Mouse (Mus musculus): ENCODE results near the gene Dok7. TPM values are rescaled to one million over a fixed set of nuclear protein-coding genes. Genes with fewer than 3 reads are reported as not detected.

Dok7 gene
- polyA plus RNA-seq, 1 experiment, result not detected

DNA sequence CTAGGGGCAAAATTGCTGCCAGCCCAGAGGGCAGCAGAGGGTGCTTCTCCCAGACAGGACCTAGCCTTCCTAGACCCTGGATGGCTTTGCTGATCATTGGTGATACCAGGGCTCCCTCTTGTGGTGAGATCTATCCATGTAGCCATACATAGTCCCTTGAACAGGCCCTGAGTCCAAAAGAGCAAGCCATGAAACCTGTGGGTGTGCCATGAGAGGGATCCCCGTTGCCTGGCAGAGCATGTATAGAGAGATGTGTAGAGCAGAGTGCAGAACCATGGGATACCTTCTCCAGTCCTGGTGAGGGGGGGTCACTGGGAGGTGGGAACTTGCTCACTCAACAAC lies 13.5 kb upstream of the Dok7 start:
- H3K9me3 ChIP-seq (ENCODE audit: control insufficient read depth, low read length), result no peaks in the 10 kb centered on the region
- peaks cover 23% of the 10 kb centered on the region for H3K4me1 ChIP-seq (ENCODE audit: control insufficient read depth)
- no peaks in the 10 kb centered on the region for H3K27me3 ChIP-seq (ENCODE audit: control insufficient read depth)

DNA sequence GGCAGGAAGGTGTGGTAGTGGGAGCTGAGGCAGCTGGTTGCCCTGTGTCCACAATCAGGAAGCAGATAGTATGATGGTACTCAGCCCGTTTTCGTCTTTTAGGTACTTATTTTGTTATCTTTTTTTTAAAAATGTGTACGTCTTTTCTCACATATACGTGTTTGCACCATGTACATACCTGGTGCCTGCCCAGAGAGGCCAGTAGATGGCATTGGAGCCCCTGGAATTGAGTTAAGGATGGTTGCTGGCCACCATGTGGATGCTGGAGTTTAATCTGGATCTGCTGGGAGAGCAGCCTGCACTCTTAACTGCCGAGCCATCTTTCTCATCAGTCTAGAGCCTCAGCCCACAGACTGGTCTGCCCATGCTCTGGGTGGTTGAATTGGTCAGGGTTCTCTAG lies 6.0 kb upstream of the Dok7 start:
- H3K4me3 ChIP-seq (replicated peaks), result no peak overlapping the region
- no peaks in the 10 kb centered on the region for H3K9me3 ChIP-seq (ENCODE audit: control insufficient read depth, low read length)
- peaks cover 2% of the 10 kb centered on the region; the same call in 1 of the 2 replicates for H3K36me3 ChIP-seq (ENCODE audit: control insufficient read depth)
- TF ChIP-seq TAL1 (IDR thresholded peaks at IDR 0.05; ENCODE audit: low read length) (no peak), GATA1 (IDR thresholded peaks at IDR 0.05; ENCODE audit: low read length) (no peak)
- peaks cover 35% of the 10 kb centered on the region for H3K27me3 ChIP-seq (ENCODE audit: control insufficient read depth)
- H3K4me1 ChIP-seq (ENCODE audit: control insufficient read depth), result no peaks in the 10 kb centered on the region

More for the DNA sequence above, 13.5 kb upstream of the Dok7 start:
- no peak for TF ChIP-seq TAL1 (IDR thresholded peaks at IDR 0.05; ENCODE audit: low read length)
- no peak for TF ChIP-seq GATA1 (IDR thresholded peaks at IDR 0.05; ENCODE audit: low read length)
- no peak overlapping the region for H3K4me3 ChIP-seq (replicated peaks)
- H3K36me3 ChIP-seq (ENCODE audit: control insufficient read depth), result peaks cover 8% of the 10 kb centered on the region; the same call in 1 of the 2 replicates

DNA sequence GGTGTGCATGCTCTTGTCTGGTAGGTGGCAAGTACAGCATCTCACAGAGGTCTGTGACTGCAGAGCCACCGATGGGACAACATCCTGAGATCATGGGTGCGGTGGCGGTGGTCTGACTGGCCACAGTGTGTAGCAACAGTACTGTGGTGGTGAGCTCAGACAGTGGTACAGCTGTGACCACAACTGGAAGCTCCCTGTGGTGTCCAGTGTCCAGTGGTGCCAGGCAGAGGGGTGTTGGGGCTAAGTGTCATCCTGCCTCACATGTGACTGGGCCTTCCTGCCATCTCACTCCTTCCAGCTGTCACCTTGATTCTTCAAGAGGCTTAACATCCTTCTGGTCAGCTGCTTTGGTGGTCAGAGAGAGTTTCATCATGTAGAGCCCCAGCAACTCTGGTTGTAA lies 1.9 kb upstream of the Dok7 start:
- Histone ChIP-seq H3K9me3 (ENCODE audit: control insufficient read depth, low read length) (no peaks in the 10 kb centered on the region), H3K4me3 (replicated peaks) (no peak overlapping the region), H3K36me3 (ENCODE audit: control insufficient read depth) (no peaks in the 10 kb centered on the region), H3K27me3 (ENCODE audit: control insufficient read depth) (peaks cover 71% of the 10 kb centered on the region), H3K4me1 (ENCODE audit: control insufficient read depth) (no peaks in the 10 kb centered on the region; the same call in 1 of the 2 replicates)
- no peak for TF ChIP-seq GATA1 (IDR thresholded peaks at IDR 0.05; ENCODE audit: low read length)
- TF ChIP-seq TAL1 (IDR thresholded peaks at IDR 0.05; ENCODE audit: low read length), result no peak

DNA sequence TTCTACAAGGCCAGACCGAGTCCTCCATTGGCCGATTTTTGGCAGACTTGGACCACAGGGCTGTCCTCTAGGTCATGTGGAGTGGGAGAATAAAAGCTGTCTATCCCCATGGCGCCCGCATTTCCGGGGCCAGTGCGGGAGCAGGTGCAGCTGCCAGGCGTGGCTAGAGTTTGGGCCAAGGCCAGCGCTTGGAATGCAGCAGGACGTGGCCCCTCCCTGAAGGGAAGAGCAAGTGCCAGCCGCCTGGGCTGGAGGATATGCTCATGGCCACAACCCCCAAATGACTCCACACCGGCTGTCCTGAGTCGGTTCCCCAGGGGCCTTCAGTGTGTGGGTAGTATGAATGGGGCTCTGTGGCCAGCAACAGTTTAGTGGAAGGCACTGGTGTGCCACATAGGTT lies 1.5 kb upstream of the Dok7 start:
- Histone ChIP-seq H3K4me3 (replicated peaks) (no peak overlapping the region), H3K9me3 (ENCODE audit: control insufficient read depth, low read length) (no peaks in the 10 kb centered on the region), H3K27me3 (ENCODE audit: control insufficient read depth) (peaks cover 76% of the 10 kb centered on the region), H3K4me1 (ENCODE audit: control insufficient read depth) (no peaks in the 10 kb centered on the region; the same call in 1 of the 2 replicates), H3K36me3 (ENCODE audit: control insufficient read depth) (no peaks in the 10 kb centered on the region)
- TF ChIP-seq GATA1 (IDR thresholded peaks at IDR 0.05; ENCODE audit: low read length) (no peak), TAL1 (IDR thresholded peaks at IDR 0.05; ENCODE audit: low read length) (no peak)

DNA sequence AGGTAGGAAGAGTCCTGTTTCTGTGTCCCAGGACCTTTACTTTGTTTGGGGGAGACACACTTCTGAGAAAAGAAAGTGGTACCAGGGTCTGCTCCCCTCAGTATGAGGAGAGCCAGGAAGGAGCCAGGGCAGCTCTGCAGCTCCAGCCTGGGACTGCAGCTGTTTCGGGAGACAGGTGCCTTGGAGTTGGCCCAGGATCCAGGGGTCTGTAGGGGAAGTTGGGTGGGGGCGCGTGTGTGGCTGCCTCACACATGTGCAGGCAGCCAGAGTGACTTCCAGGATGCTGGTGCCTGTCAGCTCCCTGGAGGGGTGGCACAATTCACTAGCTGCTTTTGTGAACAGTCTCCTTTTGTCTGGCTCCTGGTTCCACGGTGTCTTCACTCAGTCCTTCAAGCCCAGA lies 1.0 kb downstream of the Dok7 start:
- H3K4me3 ChIP-seq (replicated peaks), result no peak overlapping the region
- no peaks in the 10 kb centered on the region; the same call in 1 of the 2 replicates for H3K4me1 ChIP-seq (ENCODE audit: control insufficient read depth)
- H3K36me3 ChIP-seq (ENCODE audit: control insufficient read depth), result no peaks in the 10 kb centered on the region
- peaks cover 67% of the 10 kb centered on the region for H3K27me3 ChIP-seq (ENCODE audit: control insufficient read depth)
- no peaks in the 10 kb centered on the region for H3K9me3 ChIP-seq (ENCODE audit: control insufficient read depth, low read length)
- TF ChIP-seq TAL1 (IDR thresholded peaks at IDR 0.05; ENCODE audit: low read length), result no peak
- TF ChIP-seq GATA1 (IDR thresholded peaks at IDR 0.05; ENCODE audit: low read length), result no peak

DNA sequence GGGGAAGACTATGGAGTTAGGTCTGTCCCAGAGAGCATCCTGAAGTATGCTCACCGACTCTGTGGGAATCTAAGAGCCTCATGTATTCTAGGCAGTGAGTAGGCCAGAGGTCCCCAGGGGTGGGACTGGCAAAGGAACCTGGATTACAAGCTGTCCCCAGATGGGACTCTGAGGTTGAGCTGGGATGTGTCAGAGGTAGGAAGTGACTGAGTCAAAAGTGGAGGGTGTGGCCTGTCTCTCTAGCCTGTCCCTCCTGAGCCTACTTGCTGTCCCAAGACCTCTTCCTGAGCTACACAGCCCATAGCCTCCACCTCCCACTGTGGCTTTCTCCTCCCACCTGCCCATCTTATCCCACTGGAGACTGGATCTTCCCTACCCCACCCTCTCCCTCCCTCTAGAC lies 1.6 kb downstream of the Dok7 start:
- no peaks in the 10 kb centered on the region for H3K9me3 ChIP-seq (ENCODE audit: control insufficient read depth, low read length)
- no peak for TF ChIP-seq TAL1 (IDR thresholded peaks at IDR 0.05; ENCODE audit: low read length)
- no peak for TF ChIP-seq GATA1 (IDR thresholded peaks at IDR 0.05; ENCODE audit: low read length)
- no peak overlapping the region for H3K4me3 ChIP-seq (replicated peaks)
- H3K36me3 ChIP-seq (ENCODE audit: control insufficient read depth), result no peaks in the 10 kb centered on the region
- H3K27me3 ChIP-seq (ENCODE audit: control insufficient read depth), result peaks cover 66% of the 10 kb centered on the region
- H3K4me1 ChIP-seq (ENCODE audit: control insufficient read depth), result no peaks in the 10 kb centered on the region; the same call in 1 of the 2 replicates

DNA sequence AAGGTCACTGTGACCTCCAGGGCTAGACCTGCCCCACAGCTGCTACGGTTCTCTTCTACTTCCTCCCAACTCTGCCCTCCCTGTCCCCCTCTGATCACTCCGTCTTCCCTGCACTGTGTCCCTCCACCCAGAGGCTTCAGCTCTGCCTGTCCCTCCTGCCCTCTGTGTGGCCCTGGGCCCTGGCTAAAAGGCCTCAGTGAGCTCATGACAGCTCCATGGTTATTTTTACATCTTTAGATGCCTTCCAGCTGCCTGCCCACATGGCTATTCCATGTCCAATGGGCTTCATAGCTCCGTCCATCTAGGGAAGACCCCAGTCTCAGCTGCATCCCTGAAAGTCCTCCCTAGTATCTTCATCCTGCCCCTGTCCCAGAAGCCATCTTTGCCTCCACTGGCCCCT lies 3.5 kb downstream of the Dok7 start:
- Histone ChIP-seq H3K27me3 (ENCODE audit: control insufficient read depth) (peaks cover 52% of the 10 kb centered on the region), H3K4me3 (replicated peaks) (no peak overlapping the region), H3K9me3 (ENCODE audit: control insufficient read depth, low read length) (no peaks in the 10 kb centered on the region), H3K4me1 (ENCODE audit: control insufficient read depth) (no peaks in the 10 kb centered on the region; the same call in 1 of the 2 replicates), H3K36me3 (ENCODE audit: control insufficient read depth) (no peaks in the 10 kb centered on the region)
- TF ChIP-seq GATA1 (IDR thresholded peaks at IDR 0.05; ENCODE audit: low read length) (no peak), TAL1 (IDR thresholded peaks at IDR 0.05; ENCODE audit: low read length) (no peak)

DNA sequence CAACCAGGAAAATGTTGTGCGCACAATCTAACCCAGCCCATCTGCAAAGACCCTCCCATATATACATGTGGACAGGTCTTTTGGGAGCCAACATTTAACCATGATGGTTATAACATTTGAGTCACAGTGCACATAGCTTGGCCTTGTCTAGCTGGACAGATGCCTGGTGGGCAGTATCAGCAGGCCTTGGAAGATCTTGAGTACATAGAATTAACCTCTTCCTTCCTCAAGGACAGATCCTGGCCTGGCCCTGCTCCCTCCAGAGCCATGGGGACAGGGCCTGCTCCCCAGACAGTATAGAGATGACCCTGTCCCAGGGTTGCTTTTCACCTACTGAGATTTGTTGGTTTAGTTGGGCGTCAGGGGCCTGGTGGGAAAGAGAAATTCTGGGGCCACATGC lies 13.3 kb downstream of the Dok7 start:
- Histone ChIP-seq H3K27me3 (ENCODE audit: control insufficient read depth) (no peaks in the 10 kb centered on the region), H3K4me3 (replicated peaks) (no peak overlapping the region), H3K9me3 (ENCODE audit: control insufficient read depth, low read length) (no peaks in the 10 kb centered on the region), H3K36me3 (ENCODE audit: control insufficient read depth) (no peaks in the 10 kb centered on the region), H3K4me1 (ENCODE audit: control insufficient read depth) (no peaks in the 10 kb centered on the region)
- TF ChIP-seq GATA1 (IDR thresholded peaks at IDR 0.05; ENCODE audit: low read length), result no peak
- no peak for TF ChIP-seq TAL1 (IDR thresholded peaks at IDR 0.05; ENCODE audit: low read length)

DNA sequence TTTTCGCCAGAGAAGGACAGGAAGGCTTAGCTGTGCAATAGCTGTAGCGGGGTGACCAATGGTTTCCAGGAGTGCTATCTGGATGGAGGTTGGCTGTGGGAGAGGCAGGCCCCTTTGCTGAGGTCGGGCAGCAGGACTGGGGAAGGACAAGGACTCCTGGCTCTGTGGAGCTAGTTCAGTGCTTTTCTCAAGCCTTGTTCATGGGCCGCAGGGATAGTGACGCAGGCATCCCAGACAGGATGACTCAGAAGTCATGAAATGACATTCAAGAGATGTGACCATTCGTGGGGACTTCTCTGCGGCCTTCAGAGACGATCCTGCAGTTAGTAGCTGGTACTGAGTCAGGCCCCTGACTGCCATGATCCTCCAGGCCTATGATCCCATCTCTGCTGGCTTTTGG lies 13.7 kb downstream of the Dok7 start:
- Histone ChIP-seq H3K4me1 (ENCODE audit: control insufficient read depth) (no peaks in the 10 kb centered on the region), H3K36me3 (ENCODE audit: control insufficient read depth) (no peaks in the 10 kb centered on the region), H3K9me3 (ENCODE audit: control insufficient read depth, low read length) (no peaks in the 10 kb centered on the region), H3K4me3 (replicated peaks) (no peak overlapping the region), H3K27me3 (ENCODE audit: control insufficient read depth) (no peaks in the 10 kb centered on the region)
- TF ChIP-seq TAL1 (IDR thresholded peaks at IDR 0.05; ENCODE audit: low read length), result no peak
- TF ChIP-seq GATA1 (IDR thresholded peaks at IDR 0.05; ENCODE audit: low read length), result no peak

DNA sequence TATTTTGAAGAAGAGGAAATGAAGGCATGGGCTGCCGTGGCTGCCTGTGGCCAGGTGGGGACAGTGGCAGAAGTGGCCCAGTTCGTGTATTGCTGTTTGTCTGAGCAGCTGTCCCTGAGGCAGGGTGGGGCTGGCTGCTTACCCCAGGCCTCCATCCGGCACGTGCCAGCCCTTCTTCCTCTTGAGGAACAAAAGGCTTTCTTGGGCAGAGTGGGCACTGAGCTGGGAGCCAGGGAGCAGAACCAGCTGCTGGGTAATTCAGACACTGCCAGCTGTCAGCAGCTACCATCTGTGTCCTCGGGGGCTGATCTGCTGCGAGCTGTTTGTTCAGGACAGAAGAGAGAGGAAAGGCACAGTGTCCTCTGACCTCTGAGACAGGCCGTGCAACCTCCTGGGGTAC lies 14.4 kb downstream of the Dok7 start:
- Histone ChIP-seq H3K27me3 (ENCODE audit: control insufficient read depth) (no peaks in the 10 kb centered on the region), H3K9me3 (ENCODE audit: control insufficient read depth, low read length) (no peaks in the 10 kb centered on the region), H3K4me1 (ENCODE audit: control insufficient read depth) (no peaks in the 10 kb centered on the region), H3K36me3 (ENCODE audit: control insufficient read depth) (no peaks in the 10 kb centered on the region), H3K4me3 (replicated peaks) (no peak overlapping the region)
- TF ChIP-seq TAL1 (IDR thresholded peaks at IDR 0.05; ENCODE audit: low read length) (no peak), GATA1 (IDR thresholded peaks at IDR 0.05; ENCODE audit: low read length) (no peak)

Data from erythroblast, embryonic 14.5 days (primary cell).